Mouse (Mus musculus) retina, postnatal 7 days (tissue): ENCODE data around the gene Rtf2.

ENCODE experiments used
- DNase-seq: peaks from one replicate; pipeline ENCODE4 v3.0.0-alpha.2; 2012; ENCODE audit warnings: low read depth, low spot score

Gene Rtf2

GRCm38 (mm10) chr2:172439843-172440639 is at the start of gene Rtf2:
Gene Rtf2 (plus strand): TSS chr2:172440556.
- peak; percentile 99 for DNase-seq

- DNase-seq = no peak
These were observed 48.3 kb upstream of the Rtf2 start for GRCm38 (mm10) chr2:172392041-172392521.

- no peak for DNase-seq
These were observed 46.8 kb upstream of the Rtf2 start, which contains the start of gene Cass4 for GRCm38 (mm10) chr2:172393391-172394051. Gene Cass4 (plus strand): TSS chr2:172393794.

- DNase-seq = no peak
These were observed 46.3 kb upstream of the Rtf2 start for GRCm38 (mm10) chr2:172394052-172394392.

- DNase-seq = no peak
These were observed 45.7 kb upstream of the Rtf2 start for GRCm38 (mm10) chr2:172394671-172395070.

DNA sequence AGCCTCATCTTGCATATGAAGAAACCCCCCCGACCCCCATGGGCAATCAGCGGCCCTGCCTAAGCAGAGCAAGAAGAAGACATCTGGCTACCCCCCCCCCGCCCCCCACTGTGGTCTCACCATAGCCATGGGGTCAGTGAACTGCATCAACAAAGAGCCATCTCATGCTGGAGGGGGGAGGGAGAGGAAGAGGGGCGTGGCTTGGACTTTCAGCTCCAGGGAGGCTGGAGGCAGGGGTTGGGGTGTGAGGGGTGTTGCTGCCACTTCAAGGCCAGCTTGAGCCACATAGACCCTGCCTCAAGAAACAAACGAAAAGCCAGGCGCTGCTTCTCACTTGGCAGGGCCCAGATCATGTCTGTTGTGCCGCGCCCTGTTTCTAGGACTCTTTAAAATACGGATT is 44.4 kb upstream of the Rtf2 start:
- no peak for DNase-seq

DNA sequence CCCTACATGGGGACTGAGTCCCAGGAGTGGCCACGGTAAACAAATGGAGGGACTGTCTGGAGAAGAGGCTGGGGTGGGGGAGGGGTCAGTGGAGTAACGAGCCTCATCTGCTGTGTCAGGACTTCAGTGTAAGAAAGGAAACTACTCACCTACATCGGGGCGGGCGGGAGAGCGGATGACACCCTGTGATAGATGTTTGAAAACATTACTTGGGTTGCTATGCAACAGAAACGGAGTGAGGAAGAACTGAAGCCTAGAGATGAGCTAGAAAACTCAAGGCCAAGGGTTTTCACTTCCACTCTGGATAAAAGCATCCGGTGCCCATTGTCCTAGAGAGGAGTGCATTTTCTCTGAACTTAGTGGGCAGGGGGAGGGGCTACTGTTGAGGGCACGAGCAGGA is 40.5 kb upstream of the Rtf2 start:
- no peak for DNase-seq

DNA sequence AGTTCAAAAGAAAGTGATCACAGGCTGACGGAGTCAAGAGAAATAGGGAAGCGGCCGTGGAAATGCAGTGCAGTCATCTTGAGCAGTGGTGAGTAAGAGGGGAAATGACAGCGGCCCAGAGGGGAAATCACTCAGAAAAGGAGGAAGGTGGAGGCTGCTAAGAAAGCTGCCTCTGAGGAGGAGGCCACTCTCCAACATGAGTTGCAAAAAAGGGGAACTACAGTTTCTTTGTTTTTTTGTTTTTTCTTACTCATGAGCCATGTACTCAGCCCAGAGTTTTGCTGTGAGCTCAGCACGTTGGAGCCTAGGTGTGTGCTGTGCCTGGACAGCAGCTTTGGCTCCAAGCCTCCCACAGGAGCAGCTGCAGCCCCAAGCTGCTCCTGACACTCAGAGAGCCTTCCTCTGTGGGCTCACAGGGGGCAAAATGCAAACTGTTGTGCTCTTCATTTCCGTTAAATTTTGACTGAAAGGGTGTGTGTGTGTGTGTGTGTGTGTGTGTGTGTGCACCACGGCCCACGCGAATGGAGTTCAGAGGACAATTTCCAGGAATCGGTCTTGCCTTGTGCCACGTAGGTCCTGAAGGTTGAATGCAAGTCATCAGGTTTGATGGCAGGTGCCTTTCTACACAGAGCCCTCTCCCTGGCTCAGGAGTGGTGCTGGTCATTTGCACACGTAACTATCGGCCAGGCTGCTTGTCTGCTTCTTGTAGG is 39.1 kb upstream of the Rtf2 start:
- DNase-seq = no peak

- no peak for DNase-seq
These were observed 36.1 kb upstream of the Rtf2 start for GRCm38 (mm10) chr2:172404239-172404638.

DNA sequence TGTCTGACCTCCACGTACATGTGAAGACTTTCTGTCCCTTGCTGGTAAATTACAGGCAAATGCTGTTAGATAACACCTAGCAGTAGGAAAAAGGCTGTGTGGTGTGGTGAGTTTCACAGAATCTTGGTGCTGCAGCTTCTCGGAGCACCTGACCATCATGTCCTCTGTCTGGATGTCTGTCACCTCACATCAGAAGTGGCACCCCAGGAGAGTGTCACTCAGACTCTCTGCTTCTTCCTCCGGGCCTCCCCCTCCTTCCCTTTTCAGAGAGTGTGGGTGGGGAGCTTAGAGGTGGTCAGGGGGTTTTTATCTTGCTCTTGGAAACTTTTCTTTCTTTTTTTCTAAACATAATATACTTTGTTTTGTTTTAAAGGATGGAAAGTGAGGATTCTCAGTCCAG is 35.3 kb upstream of the Rtf2 start:
- DNase-seq = no peak

DNA sequence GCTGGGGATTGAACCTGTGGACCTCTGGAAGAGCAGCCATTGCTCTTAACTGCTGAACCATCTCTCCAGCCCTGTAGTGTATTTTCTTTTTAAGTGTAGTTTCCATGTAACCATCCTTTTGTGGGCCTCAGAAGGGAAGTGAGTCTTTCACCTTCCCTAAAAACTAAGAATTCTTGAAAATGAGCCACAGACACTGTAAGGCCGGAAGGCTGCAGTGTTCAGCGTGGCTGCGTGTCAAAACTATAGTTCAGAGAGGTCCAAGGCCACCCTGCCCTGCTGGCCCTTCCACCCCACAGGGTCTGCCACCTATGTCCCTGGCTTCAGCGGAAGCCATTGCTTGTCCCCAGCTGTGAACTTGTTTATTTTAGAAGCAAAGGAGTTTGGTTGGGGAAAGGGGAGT is 34.2 kb upstream of the Rtf2 start:
- DNase-seq = no peak

DNA sequence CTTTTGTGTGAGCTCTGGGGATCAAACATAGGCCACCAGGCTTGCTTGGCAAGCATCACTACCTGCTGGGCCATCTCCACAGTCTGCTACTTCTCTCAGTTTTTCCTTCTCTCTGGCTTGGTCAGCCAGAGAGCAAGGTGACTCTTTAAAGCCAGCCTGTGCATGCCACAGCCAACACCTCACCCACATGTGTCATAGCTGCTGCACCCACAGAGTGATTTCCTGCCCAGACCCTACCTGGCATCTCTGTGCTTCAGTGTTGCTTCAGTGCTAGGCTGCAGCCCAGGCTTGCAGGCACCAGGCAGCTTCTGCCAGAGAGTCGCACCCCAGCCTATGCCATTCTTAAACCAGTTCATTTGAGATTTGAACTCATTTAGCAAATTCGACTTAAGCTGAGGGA is 32.9 kb upstream of the Rtf2 start:
- DNase-seq = no peak

DNA sequence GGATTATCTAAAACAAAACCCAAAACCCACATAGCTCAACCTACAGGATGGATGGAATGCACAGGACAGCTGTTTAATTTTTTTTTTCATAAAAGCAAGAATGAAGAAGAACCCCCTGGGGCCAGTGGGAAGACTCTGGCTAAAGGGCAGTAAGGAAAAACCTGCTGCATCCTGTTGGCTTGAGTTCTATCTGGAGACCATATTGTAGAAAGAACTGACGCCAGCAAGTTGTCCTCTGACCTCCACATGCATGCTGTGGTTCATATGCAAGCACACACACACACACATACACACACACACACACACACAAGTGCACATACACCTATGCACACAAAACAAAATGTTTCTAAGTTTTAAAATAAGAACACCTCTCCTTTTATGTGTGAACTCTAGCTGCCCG is 29.7 kb upstream of the Rtf2 start:
- no peak for DNase-seq

DNA sequence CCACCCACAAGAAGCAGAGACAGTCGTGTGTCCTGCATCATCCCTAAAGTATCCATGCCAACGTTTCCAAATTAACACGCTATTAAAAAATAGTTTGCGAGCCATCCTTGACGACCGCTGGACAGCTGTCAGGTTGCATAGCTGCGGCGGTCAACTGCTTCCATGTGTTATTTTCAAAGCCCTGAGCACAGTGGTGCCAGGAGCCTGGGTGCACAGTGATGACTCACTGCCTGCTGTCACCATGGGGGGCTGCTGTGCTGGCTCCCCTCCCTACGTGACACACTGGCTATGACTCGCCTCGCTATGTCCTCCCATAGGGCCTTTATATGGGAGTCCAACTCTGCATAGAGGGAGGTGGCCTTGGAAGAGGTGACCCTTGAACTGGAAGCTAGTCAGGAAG is 29.3 kb upstream of the Rtf2 start:
- no peak for DNase-seq

- DNase-seq = peak; percentile 4
These were observed 27.9 kb upstream of the Rtf2 start for GRCm38 (mm10) chr2:172412454-172412853.

GRCm38 (mm10) chr2:172413273-172413672 is 27.1 kb upstream of the Rtf2 start:
- DNase-seq = no peak

- no peak for DNase-seq
These were observed 26.5 kb upstream of the Rtf2 start for GRCm38 (mm10) chr2:172413894-172414293.

- DNase-seq = no peak
These were observed 24.1 kb upstream of the Rtf2 start for GRCm38 (mm10) chr2:172416218-172416617.

- DNase-seq = no peak
These were observed 23.5 kb upstream of the Rtf2 start for GRCm38 (mm10) chr2:172416876-172417275.

- no peak for DNase-seq
These were observed 22.1 kb upstream of the Rtf2 start for GRCm38 (mm10) chr2:172418208-172418607.

DNA sequence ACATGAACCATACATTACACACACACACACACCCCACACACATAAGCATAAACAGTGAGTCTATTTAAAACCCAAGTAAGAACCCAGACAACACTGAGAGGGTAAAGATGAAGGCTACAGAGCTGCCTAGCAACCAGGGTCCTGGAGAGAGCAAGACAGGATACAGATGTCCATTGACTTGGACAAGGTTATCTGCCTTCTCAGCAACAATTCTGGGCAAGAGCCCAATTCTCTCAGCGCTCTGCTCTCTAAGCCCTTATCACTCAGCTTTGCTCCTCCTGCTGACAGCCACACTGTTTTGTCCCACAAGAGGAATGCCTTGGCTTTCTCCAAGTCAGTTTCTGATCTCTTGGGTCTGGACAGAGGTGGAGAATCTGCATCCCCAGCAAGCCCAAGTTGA is 9.7 kb upstream of the Rtf2 start:
- no peak for DNase-seq

GRCm38 (mm10) chr2:172433746-172434145 is 6.6 kb upstream of the Rtf2 start:
- no peak for DNase-seq
